Mouse (Mus musculus) erythroblast, adult 5-6 weeks (primary cell): ENCODE measurements around the gene Mtmr3. TPM values are rescaled to one million over a fixed set of nuclear protein-coding genes. Genes with fewer than 3 reads are reported as not detected.

ENCODE experiments used
- ATAC-seq: replicated peaks from 2 replicates; pipeline ENCODE4 v1.8.0; 2016; ENCODE audit warnings: moderate number of reproducible peaks, mild to moderate bottlenecking, moderate TSS enrichment, inconsistent platforms; ENCODE audit not compliant: poor library complexity, low FRiP score, severe bottlenecking
- total RNA-seq, 2 experiments: library from RNA; stranded (forward) in 1 of 2; stranded (reverse) in 1 of 2; fragments of 150-400 nt in 1 of 2; fragments of 200-764, 138-1000 nt in 1 of 2; gene quantifications; 2 replicates each; pipeline versions ENCODE4 v1.2.3 to v1.2.4; 2015 to 2017; ENCODE audit warnings: low replicate concordance in 2 of 2

Gene Mtmr3
- total RNA-seq, 2 experiments from 2014 or later: 203 to 462 TPM

GRCm38 (mm10) chr11:4543040-4543551, 51.6 kb downstream of the Mtmr3 start:
- ATAC-seq: peak; percentile 91

DNA sequence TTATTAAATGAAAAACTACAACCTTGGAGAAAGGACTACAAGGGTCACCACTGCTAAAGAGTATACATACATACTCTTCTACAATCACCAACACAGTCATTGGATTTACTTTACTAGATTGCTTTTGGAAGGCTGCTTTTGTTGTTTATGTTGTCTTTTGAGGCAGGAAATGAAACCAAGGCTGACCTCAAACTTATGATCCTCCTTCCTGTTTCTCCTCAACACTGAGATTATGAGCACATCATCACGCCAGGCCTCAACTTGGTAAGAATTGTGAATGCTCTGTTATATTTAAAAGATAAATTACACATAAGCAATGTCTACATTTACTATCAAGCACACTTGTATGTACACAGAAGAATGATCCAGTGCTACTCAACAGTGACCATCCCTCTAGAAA, 58.0 kb downstream of the Mtmr3 start:
- ATAC-seq: no peak

GRCm38 (mm10) chr11:4527132-4527531, 67.5 kb downstream of the Mtmr3 start:
- no peak for ATAC-seq

DNA sequence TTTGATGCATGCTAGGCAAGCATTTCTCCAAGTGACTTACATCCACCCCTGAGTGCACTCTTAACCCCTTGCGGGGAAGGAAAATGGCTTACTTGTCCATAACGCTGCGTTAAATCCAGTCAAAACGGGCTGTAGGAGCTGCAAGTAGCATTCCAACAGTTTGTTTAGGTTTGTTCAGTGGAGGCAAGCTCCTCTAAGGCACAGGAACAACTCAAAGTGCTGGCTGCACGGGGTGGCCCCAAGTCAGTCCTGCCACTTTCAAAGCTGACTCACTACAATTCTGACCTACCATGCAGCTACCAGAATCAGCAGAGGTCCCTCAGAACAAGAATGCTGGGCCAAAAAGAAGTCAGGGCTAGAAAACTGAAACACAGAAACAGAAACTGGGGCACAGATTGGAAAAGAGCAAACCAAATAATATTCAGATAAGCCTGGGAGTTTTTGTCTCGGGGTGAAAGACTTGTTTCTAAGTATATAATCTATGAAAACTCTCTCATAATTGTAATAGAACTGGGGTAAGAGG, 72.5 kb downstream of the Mtmr3 start:
- no peak for ATAC-seq

- ATAC-seq: no peak
These were observed 75.7 kb downstream of the Mtmr3 start for GRCm38 (mm10) chr11:4518981-4519380.

GRCm38 (mm10) chr11:4507421-4507820, 87.2 kb downstream of the Mtmr3 start:
- no peak for ATAC-seq

- no peak for ATAC-seq
These were observed 88.2 kb downstream of the Mtmr3 start for GRCm38 (mm10) chr11:4506486-4506885.

DNA sequence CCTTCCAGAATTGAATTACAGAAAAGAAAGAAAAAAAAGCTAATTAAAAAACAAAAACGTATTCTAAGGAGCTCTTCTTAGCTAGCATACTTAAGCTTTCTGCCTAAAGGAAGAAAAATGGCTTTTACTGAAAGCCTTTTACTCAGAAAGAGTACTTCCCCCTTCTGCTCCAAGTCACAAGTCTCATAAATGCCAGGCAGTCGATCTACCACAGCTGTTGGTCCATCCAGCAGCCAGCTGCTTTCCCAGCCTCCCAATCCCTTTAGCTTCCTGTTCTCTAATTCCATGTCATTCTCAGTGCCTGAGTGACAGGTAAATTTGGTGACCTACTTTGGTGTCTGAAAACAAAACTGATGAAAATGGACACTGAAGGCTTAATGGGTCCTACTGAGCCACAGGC, 92.5 kb downstream of the Mtmr3 start:
- ATAC-seq: no peak

GRCm38 (mm10) chr11:4500826-4501225, 93.8 kb downstream of the Mtmr3 start:
- ATAC-seq: no peak

DNA sequence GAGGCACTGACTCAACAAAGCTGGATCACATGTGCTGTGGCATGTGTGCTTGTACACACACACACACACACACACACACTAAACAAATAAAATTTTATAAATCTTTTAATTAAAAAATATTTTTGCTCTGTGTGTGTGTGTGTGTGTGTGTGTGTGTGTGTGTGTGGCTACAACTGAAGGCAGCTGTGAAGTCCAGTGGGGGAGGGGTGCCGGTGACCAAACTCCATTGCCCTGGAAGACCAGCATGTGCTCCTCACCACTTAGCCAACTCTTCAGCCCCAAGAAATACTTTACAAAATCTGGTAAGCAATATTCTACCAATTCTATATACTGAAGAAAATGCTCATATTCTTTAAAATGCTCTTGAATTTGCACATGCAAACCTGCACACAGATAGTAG, 94.4 kb downstream of the Mtmr3 start:
- ATAC-seq: no peak

- ATAC-seq: no peak
These were observed 95.2 kb downstream of the Mtmr3 start for GRCm38 (mm10) chr11:4499456-4499855.

GRCm38 (mm10) chr11:4498774-4499173, 95.9 kb downstream of the Mtmr3 start:
- no peak for ATAC-seq

- ATAC-seq: 0 out of 2 replicates have a peak, but pooled peaks have one; percentile 16
These were observed 97.1 kb downstream of the Mtmr3 start for GRCm38 (mm10) chr11:4497501-4498118.

GRCm38 (mm10) chr11:4495021-4495540, 99.6 kb downstream of the Mtmr3 start:
- no peak for ATAC-seq

DNA sequence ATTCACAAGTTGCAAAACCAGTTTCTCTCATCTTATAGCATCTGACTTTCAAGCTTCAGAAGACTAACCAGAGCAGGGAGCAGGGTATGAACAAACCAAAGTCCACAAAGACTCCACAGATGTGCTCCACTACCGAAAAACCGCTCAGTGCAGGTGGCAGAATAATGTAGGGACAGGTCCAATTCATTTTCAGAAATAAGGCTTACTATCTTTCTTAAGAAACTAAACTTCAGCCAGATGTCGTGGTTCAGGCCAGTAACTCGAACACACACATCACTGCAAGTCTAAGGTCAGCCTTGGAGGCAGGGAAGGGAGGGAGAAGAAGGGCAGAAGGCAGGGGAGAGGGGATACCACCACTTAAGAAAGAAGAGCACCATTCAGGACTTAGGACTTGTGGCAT, 105.5 kb downstream of the Mtmr3 start:
- no peak for ATAC-seq

- ATAC-seq: no peak
These were observed 105.9 kb downstream of the Mtmr3 start for GRCm38 (mm10) chr11:4488798-4489197.

- ATAC-seq: no peak
These were observed 106.3 kb downstream of the Mtmr3 start for GRCm38 (mm10) chr11:4488367-4488766.

- ATAC-seq: peak; percentile 44
These were observed 107.2 kb downstream of the Mtmr3 start for GRCm38 (mm10) chr11:4487401-4487965.

DNA sequence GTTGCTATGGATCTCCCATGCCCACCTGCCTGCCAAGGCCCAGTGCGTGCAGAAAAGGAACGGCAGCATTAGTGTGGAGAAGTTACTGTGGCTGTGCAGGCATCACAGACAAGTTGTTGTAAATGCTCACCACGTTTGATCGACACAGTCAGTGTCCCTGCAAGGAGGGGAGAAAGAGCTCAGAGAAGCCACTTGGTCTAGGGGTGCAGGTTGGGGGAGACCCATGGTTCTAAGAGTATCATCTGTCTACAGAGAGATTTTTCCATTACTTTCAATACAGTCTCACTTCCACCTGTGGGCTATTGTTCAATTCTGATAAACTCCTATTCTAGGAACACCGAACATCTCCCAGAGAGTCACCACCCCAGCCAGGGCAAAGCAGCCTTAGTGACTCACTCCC, 110.1 kb downstream of the Mtmr3 start:
- no peak for ATAC-seq

DNA sequence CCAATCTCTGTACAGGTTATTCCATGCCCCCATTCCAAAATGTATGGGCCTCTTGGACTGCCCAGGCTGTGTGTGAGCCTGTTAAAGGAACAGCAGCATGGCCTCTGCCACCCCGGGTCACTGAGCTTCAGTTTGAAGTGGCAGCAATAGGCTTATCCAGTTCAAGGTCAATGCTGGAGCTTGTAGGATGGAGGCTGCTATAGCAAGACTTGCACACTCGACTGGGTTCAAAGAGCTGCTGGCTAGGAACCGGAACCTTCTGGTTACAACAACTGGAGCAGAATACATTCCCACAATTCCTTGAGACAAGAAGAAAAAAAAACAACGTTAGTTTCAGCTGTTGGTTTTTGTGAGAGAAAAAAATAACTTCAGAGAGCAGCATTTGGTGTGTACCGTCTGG, 112.0 kb downstream of the Mtmr3 start:
- no peak for ATAC-seq

DNA sequence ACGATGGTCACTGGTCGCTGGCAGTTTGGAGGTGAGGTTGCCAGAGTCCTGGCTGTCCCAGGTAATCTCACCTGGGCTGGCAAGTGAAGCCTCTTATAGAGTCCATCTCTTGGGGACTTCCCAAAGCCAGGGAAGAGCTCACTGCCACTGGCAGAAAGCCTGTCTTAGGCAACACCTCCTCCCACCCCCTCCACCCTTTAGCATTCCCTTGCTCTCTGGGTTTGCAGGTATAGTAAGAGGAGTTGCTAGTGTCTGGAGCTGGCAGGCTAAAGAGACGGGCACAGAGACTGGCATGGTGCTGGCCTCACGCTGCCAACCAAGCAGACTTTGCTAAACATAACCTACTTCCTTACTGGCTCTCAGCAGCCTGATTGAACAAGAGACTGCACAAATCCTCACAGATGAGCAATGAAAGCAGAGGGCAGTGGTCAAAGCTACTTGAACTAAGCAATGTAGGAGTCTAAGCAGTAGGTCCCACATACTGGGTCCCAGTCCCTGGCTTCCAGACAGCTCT, 118.4 kb downstream of the Mtmr3 start:
- ATAC-seq: no peak
